Mouse (Mus musculus): ENCODE results near the gene Apoc3. TPM values are rescaled to one million over a fixed set of nuclear protein-coding genes. Genes with fewer than 3 reads are reported as not detected.
A peak's percentile ranks its signal among the peaks of the same experiment; 100 is the strongest.

Apoc3 gene
- polyA plus RNA-seq, 1 experiment from 2014 or later = 1.4 TPM

DNA sequence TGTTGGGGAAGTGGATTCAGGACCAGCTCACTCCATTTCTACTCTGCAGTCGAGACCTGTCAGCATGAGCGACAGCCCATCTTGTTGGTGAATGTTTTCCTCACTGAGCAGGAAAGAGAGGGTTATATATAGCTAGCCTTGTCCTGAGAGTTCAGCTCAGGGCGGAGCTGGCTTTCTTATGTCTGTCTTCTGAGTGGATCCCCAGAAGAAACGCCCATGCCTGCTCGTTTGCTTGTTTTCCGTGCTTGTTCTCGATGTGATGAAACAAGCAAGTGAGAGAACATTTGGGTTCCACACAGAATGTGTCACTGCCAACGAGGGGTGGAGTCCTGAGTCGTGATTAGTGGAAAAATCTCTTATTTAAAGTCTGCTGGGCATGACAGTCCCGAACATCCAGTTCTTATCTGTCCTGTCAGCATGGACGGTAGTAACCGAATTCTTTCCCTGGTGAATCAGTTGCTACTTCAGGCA lies 38.7 kb downstream of the Apoc3 start:
- no peak for DNase-seq (ENCODE audit: low spot score)

DNA sequence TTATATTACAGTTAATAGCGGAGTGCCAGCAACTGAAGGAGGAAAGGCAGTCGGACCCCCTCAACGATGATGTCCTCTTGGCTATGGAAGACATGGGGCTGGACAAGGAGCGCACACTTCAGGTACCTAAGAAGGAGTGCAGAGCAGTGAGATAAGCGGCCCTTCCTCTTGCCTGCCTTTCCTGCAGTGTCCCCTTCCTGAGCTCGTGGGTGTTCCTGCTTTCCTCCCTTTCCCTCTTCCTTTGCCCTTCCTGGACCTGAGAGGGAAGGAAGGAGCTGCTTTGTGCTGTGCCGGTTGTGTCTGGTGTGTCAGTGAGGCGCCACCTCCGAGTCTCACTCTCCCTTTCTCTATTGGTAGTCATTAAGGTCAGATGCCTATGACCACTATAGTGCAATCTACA lies 40.6 kb downstream of the Apoc3 start:
- no peak for DNase-seq (ENCODE audit: low spot score)

DNA sequence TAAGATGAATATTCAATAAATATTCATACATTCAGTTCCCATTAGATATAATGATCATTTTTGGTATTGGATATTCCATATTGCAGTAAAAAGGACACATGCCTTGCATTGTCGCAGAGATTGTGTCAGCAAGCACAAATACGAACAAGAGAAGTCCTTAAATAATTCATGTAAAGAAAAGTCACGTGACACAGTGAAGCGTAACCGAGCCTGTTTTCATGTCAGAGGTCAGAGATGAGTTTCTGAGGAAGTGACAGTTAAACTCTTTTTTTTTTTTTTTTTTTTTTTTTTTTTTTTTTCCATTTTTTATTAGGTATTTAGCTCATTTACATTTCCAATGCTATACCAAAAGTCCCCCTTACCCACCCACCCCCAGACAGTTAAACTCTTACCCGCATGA lies 42.8 kb downstream of the Apoc3 start:
- no peak for DNase-seq (ENCODE audit: low spot score)

DNA sequence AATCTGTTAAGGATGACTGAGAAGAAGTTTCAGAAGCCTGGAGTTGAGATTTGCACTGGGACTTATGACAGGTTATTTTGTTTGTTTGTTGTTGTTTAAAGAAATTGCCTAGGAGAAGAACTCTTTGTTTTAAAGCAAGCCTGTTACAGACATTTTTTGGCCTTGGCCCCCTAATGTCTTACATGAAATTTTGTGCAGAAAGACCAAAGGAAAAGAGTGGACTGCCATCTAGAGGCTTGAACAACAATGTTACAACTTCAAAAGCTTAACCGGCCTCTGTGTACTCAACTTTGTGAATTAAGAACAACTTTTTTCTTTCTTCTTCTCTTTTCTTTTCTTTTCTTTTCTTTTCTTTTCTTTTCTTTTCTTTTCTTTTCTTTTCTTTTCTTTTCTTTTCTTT lies 43.8 kb downstream of the Apoc3 start:
- DNase-seq (ENCODE audit: low spot score) = peak; percentile 69

DNA sequence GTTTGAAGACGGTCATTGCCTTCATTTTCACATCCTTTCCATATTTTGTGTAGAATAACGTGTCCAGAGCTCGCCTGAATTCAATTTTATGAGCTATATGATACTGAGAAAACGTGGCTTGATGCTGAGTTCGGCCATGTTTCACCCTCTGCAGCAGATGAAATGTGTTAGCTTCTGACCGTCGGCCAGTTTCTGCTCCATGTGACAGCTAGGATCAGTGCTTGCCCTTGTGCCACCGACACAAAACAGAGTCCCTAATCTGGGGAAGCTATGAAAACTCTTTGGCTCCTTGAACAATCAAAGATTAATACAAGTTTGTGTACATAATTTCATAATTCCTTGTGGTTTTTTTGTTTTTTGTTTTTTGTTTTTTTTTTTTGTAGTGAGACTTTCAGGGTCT lies 44.2 kb downstream of the Apoc3 start:
- DNase-seq (ENCODE audit: low spot score) = no peak

DNA sequence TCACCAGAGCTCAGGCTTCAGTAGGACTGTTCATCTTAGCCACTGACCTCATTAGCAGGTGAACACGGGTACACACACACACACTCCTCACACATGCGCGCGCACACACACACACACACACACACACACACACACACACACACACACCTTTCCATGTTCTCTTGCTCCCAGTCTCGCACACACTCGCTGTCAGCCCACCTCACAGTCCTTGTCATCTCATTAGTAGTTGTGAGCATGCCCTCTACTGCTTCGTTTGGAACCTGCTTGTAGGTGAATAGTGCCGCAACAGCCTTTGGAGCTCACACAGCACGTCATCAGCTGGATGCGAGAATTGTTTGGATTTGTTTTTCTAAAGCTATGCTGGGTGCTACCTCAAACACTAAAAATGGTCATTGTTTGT lies 46.1 kb downstream of the Apoc3 start:
- no peak for DNase-seq (ENCODE audit: low spot score)

DNA sequence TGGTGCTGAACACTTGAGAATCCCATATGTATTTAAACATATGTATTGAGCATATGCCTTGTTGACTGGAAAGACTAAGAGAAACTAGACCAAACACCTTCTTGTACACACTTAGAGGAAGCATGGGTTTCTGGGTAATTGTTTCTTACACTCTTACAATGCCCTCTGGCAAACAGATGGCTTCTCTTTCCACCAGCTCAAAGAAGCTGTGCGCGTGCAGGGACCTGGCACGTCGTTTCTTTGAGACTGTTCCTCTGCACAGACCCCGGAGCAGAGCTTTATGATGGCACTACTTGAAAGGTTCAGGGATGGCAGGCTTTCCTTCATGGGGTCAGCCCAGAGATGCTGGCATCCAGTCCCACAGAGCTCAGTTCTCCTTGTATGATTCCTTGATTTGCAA lies 46.5 kb downstream of the Apoc3 start:
- DNase-seq (ENCODE audit: low spot score) = no peak

DNA sequence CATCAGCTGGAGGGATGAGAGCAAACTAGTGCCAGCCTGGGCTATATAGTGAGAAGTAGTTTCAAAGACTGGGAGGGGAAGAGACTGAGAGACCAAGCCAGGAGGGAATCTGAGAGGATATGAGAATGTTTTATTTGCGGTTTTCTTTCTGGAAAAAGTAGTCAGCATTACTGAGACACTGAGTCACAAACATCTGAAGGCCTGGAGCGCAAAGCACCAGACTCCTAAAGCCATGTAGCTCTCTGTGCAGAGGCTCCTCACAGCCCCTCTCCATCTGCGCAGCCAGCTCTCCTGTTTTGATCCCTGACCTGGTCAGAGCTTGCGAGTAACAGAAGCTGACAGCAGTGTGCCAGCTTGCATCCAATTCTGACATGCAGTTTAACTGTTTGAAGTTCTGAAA lies 47.1 kb downstream of the Apoc3 start:
- DNase-seq (ENCODE audit: low spot score) = no peak

DNA sequence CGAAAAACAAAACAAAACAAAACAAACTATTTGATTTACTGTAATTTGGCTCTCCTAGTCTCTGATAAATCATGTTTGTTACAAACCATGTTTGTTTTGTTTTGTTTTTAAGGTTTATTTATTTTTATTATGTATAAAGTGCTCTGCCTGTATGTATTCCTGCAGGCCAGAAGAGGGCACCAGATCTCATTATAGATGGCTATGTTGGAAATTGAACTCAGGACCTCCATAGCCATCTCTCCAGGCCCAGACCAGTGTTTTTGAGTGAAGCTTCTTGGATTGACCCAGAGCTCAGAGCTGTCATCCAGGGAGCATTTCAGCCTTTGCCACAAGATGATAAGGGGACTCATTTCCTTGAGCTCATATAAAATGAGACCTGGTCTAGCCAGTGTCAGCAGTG lies 49.0 kb downstream of the Apoc3 start:
- no peak for DNase-seq (ENCODE audit: low spot score)

DNA sequence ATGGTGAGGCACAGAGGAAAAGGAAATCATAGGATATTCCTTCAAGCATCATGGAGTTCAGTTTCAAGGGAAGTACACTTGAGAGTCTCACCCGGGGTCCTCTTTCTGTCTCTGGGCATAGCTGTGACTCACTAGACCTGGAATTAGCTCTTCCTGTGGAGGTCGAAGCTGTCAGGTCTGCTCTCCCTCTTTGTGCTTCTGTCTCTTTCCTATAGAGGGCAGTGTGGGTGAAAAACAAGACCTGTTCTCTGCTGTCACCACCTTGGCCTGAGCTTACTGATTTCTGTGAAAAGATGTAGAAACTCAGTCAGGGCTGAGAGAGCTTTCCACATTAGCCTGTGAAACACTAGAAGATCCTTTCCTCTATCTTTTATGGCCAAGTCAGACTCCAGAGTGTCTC lies 50.2 kb downstream of the Apoc3 start:
- peak; percentile 69 for DNase-seq (ENCODE audit: low spot score)

DNA sequence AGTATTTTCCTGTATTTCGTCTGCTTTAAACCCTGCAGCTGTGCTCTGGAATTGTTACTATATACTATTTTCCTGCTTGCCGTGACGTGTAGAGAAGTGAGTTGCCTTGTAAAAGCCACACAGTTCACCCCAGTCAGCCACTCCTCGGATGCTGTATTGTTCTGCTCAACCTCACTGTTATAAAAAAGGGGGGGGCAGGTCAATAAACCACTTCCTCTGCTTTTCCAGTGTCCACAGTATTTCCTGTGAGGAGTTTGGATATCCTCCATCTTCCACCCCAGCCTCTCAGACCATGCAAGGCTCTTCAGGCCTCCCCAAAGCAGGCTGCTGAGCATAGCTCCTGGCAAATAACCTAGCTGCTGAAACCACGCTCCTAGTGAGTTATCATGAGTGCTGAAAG lies 50.9 kb downstream of the Apoc3 start:
- DNase-seq (ENCODE audit: low spot score) = no peak

Other genes with a start within 250 kb of the Apoc3 start
- 110 TPM in 2 replicates for gene Pafah1b2, start 222.9 kb downstream of the Apoc3 start, polyA plus RNA-seq (2015; fragmentation: Nextera tagmentation; extraction: Ambion mirVana)
- gene Sik3, start 222.8 kb downstream of the Apoc3 start, polyA plus RNA-seq (2015; fragmentation: Nextera tagmentation; extraction: Ambion mirVana) = 6.3 and 9.4 TPM in 2 replicates
- gene Apoa1, start 7.1 kb downstream of the Apoc3 start, polyA plus RNA-seq (2015; fragmentation: Nextera tagmentation; extraction: Ambion mirVana) = 5.4 and 7.0 TPM in 2 replicates
- 2.9 TPM in 2 replicates for gene Apoa4, start 5.1 kb upstream of the Apoc3 start, polyA plus RNA-seq (2015; fragmentation: Nextera tagmentation; extraction: Ambion mirVana)
- gene Apoa5, start 33.0 kb upstream of the Apoc3 start, polyA plus RNA-seq (2015; fragmentation: Nextera tagmentation; extraction: Ambion mirVana) = 0.18 and 0.30 TPM in 2 replicates
- 54.9 and 58.3 TPM in 2 replicates for gene Zpr1, start 37.4 kb upstream of the Apoc3 start, polyA plus RNA-seq (2015; fragmentation: Nextera tagmentation; extraction: Ambion mirVana)
- 19.5 and 19.6 TPM in 2 replicates for gene Bud13, start 47.4 kb upstream of the Apoc3 start, polyA plus RNA-seq (2015; fragmentation: Nextera tagmentation; extraction: Ambion mirVana)
- gene 4931429L15Rik, start 84.3 kb upstream of the Apoc3 start, polyA plus RNA-seq (2015; fragmentation: Nextera tagmentation; extraction: Ambion mirVana) = not detected in 2 replicates

Data from thymus, postnatal 0 days (tissue).